Mouse (Mus musculus) erythroblast, embryonic 14.5 days (primary cell): ENCODE data around the gene Macrod2. TPM values are rescaled to one million over a fixed set of nuclear protein-coding genes. Genes with fewer than 3 reads are reported as not detected.

Source experiments
- H3K27me3 ChIP-seq: 2 replicates; pipeline ENCODE4 v1.6.1; 2012; ENCODE audit warnings: inconsistent platforms; ENCODE audit not compliant: control insufficient read depth
- H3K36me3 ChIP-seq: 2 replicates; pipeline ENCODE4 v1.6.1; 2012; ENCODE audit warnings: mild to moderate bottlenecking, inconsistent platforms; ENCODE audit not compliant: control insufficient read depth
- H3K4me1 ChIP-seq: 2 replicates; pipeline ENCODE4 v1.6.1; 2012; ENCODE audit warnings: inconsistent platforms; ENCODE audit not compliant: control insufficient read depth
- H3K4me3 ChIP-seq: replicated peaks from 2 replicates; pipeline ENCODE3; 2012; ENCODE audit warnings: moderate library complexity, mild to moderate bottlenecking, inconsistent platforms
- H3K9me3 ChIP-seq: 2 replicates; pipeline ENCODE4 v1.6.1; 2012; ENCODE audit warnings: low read length, inconsistent platforms, mixed read lengths; ENCODE audit not compliant: control insufficient read depth
- GATA1 ChIP-seq: IDR thresholded peaks from 2 replicates; pipeline ENCODE4 v1.6.1; 2012; ENCODE audit warnings: low read length, inconsistent platforms, mixed read lengths
- TAL1 ChIP-seq: IDR thresholded peaks from 3 replicates; pipeline ENCODE4 v1.6.1; 2012; ENCODE audit warnings: low read length, inconsistent platforms, mixed read lengths
- polyA plus RNA-seq: library from polyadenylated mRNA; stranded (reverse); fragments of >175 nt; gene quantifications from 2 replicates; pipeline ENCODE4 v1.2.3, GENCODE M21; 2012

Gene Macrod2
- polyA plus RNA-seq, 1 experiment, result 0.81 TPM

DNA sequence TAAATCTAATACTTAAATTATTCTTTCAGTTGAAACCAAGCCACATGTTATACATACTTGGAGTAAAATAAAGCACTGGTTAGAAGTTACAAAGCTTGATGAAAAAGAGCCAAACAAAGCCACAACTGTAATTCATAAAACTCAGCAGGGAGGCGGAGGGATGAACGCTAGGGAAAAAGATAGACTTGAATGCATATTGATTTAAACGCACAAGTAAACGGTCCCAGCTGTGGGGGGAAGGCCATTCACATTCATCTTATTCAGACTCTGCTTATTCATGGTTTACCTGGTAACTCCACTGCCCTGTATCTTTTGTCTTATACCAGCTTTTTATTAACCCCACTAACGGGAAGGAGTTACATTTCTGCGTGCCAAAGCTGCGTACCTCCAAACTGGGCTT, 2038.0 kb downstream of the Macrod2 start:
- H3K4me1 ChIP-seq, result no peaks in the 10 kb centered on the region
- TF ChIP-seq GATA1 (no peak), TAL1 (no peak)
- H3K4me3 ChIP-seq, result no peak overlapping the region
- no peaks in the 10 kb centered on the region for H3K27me3 ChIP-seq
- no peaks in the 10 kb centered on the region for H3K9me3 ChIP-seq
- no peaks in the 10 kb centered on the region for H3K36me3 ChIP-seq

DNA sequence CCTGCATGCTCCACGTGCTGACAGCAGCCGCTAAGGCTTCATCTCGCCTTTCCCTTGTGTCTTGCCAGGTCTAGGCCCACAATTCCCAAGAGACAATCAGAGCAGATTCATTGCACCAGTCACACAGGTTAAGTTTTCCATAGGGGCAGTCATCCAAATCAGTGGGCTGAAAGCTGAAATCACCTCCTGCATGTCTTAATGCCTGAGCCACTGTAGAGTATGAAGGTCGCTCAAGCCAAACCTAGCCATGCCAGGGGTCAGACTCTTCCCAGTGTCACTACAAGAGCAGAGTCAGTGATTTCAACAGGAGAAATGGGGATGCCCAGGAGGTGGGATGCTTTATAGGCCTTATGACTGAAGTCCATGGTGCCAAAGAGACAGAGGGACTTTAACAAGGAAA, 2039.6 kb downstream of the Macrod2 start:
- H3K27me3 ChIP-seq, result no peaks in the 10 kb centered on the region
- no peaks in the 10 kb centered on the region for H3K9me3 ChIP-seq
- H3K4me1 ChIP-seq, result no peaks in the 10 kb centered on the region
- TF ChIP-seq TAL1 (no peak), GATA1 (no peak)
- no peak overlapping the region for H3K4me3 ChIP-seq
- no peaks in the 10 kb centered on the region for H3K36me3 ChIP-seq

DNA sequence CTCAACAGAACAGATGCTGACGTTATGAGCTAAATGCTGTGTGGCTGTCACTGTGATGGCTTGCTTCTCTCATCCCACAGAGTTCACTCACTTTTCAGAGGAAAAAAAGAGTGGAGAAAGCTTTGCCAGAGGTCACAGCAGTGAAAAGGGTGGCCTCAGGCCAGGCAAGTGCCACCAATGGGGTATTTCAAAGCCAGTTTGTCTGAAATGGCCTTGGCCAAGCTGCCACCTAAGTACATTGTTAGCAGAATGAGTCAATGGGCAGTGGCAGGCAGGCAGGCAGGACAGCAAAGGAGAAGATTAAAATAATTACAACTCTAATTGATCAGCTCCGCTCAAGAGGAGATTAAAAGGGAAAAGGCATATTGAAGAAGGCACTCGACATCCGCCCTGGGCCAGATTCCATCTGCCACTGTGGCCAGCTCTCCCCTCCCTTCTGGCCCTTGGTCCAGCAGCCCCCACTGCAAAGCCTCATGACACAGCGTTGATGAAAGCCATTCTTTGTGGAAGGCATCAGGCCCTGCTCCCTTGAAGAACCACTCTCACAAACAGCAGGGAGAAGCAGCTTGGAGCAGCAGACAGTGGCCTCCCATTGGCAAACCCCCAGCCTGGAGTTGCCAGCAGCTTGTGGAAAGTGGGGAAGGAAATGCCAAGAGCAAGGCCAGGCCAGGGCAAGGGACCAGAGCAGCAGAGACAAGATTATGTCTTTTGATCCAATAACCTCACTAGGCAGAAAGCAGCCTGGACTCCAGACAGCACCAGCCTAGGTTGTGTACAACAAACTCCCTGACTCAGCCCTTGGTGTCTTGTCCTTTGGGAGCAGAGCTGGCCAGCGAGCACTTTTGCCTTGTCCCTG, 2042.7 kb downstream of the Macrod2 start:
- no peaks in the 10 kb centered on the region for H3K27me3 ChIP-seq
- no peaks in the 10 kb centered on the region for H3K36me3 ChIP-seq
- no peak overlapping the region for H3K4me3 ChIP-seq
- no peaks in the 10 kb centered on the region for H3K4me1 ChIP-seq
- TF ChIP-seq TAL1, result no peak
- TF ChIP-seq GATA1, result no peak
- no peaks in the 10 kb centered on the region for H3K9me3 ChIP-seq

Other genes with a start within 250 kb of the Macrod2 start
- not detected in 2 replicates for gene Gm17374, start 243.3 kb upstream of the Macrod2 start, polyA plus RNA-seq
- 0.23 and 0.25 TPM in 2 replicates for gene Esf1, start 224.7 kb upstream of the Macrod2 start, polyA plus RNA-seq
- gene Ndufaf5, start 224.7 kb upstream of the Macrod2 start, polyA plus RNA-seq, result 1.1 TPM in 2 replicates
- not detected in 2 replicates for gene Sel1l2, start 5.6 kb upstream of the Macrod2 start, polyA plus RNA-seq